Mouse (Mus musculus) heart, postnatal 14 days (tissue): Measurements from ENCODE around the gene Zc2hc1c. TPM values are rescaled to one million over a fixed set of nuclear protein-coding genes. Genes with fewer than 3 reads are reported as not detected.

Source experiments
- DNase-seq, 2 experiments: peaks; one replicate each; pipeline ENCODE4 v3.0.0; 2021 to 2022
- intact Hi-C: fragments of 180-260 bp; cut with DNase I; formaldehyde crosslinking; loops from one replicate; pipeline ENCODE4 v1.15.1; 2025
- long read RNA-seq, 2 experiments: library from polyadenylated mRNA; stranded (forward); transcript quantifications; one replicate each; pipeline ENCODE4 v2.0.0; 2021
- total RNA-seq, 2 experiments: library from RNA; stranded (reverse); gene quantifications; 2 replicates each; pipeline ENCODE4 v1.2.3; 2021

Zc2hc1c gene
- 1 to 10 TPM; 1.5 to 2.2 TPM for total RNA-seq
- long read RNA-seq, experiment 1, full-length matches to known transcripts, result 5 of 6 reads
- long read RNA-seq, experiment 1, partial matches to known transcripts, result 1 of 6 reads
- long read RNA-seq, experiment 1, other reads (novel, unspliced or antisense), result 0 of 6 reads
- long read RNA-seq, experiment 2, full-length matches to known transcripts, result 5 of 5 reads
- long read RNA-seq, experiment 2, partial matches to known transcripts, result 0 of 5 reads
- long read RNA-seq, experiment 2, other reads (novel, unspliced or antisense), result 0 of 5 reads

GRCm38 (mm10) chr12:85288486-85289156 is at the start of gene Zc2hc1c:
TSS of gene Zc2hc1c (plus strand) at chr12:85288591.
- peak; percentile 91 for DNase-seq
- intact Hi-C loops, result loop anchor here (5.0 kb wide), 2 partner anchors 116 to 146 kb away; no protein-coding TSS in a partner anchor

- no peak for DNase-seq
- intact Hi-C loops, result no loop called here
Measured at GRCm38 (mm10) chr12:85252083-85252482, 36.3 kb upstream of the Zc2hc1c start.

GRCm38 (mm10) chr12:85256074-85256751 is 32.2 kb upstream of the Zc2hc1c start:
- DNase-seq, result peak in 1 of 2 experiments; percentile 26
- intact Hi-C loops, result no loop called here

- intact Hi-C loops, result no loop called here
- DNase-seq, result no peak
Measured at GRCm38 (mm10) chr12:85257008-85257639, 31.3 kb upstream of the Zc2hc1c start.

- DNase-seq, result peak in 1 of 2 experiments; percentile 22
- intact Hi-C loops, result no loop called here
Measured at GRCm38 (mm10) chr12:85262489-85262888, 25.9 kb upstream of the Zc2hc1c start.

- intact Hi-C loops, result no loop called here
- no peak for DNase-seq
Measured at GRCm38 (mm10) chr12:85263190-85263589, 25.2 kb upstream of the Zc2hc1c start.

GRCm38 (mm10) chr12:85264531-85264930 is 23.9 kb upstream of the Zc2hc1c start:
- DNase-seq, result no peak
- intact Hi-C loops, result no loop called here

GRCm38 (mm10) chr12:85264940-85265339 is 23.5 kb upstream of the Zc2hc1c start:
- DNase-seq, result no peak
- intact Hi-C loops, result loop anchor here (5.0 kb wide), 1 partner anchor 43 kb away; no protein-coding TSS in a partner anchor

GRCm38 (mm10) chr12:85266248-85266647 is 22.1 kb upstream of the Zc2hc1c start:
- no peak for DNase-seq
- intact Hi-C loops, result loop anchor here (2.0 to 5.0 kb wide), 2 partner anchors 15 to 44 kb away; no protein-coding TSS in a partner anchor

GRCm38 (mm10) chr12:85269821-85270220 is 18.6 kb upstream of the Zc2hc1c start:
- intact Hi-C loops, result loop anchor here (5.0 kb wide), 1 partner anchor 48 kb away; no protein-coding TSS in a partner anchor
- DNase-seq, result no peak

GRCm38 (mm10) chr12:85270319-85270718 is 18.1 kb upstream of the Zc2hc1c start, which contains the start of gene Mlh3:
TSS of gene Mlh3 (minus strand) at chr12:85270599.
- DNase-seq, result peak; percentile 85 to 86
- intact Hi-C loops, result no loop called here

GRCm38 (mm10) chr12:85271132-85271842 is 17.1 kb upstream of the Zc2hc1c start:
- intact Hi-C loops, result no loop called here
- DNase-seq, result no peak

- no peak for DNase-seq
- intact Hi-C loops, result no loop called here
Measured at GRCm38 (mm10) chr12:85271843-85272206, 16.6 kb upstream of the Zc2hc1c start.

GRCm38 (mm10) chr12:85273508-85273907 is 14.9 kb upstream of the Zc2hc1c start:
- DNase-seq, result peak; percentile 26 to 29
- intact Hi-C loops, result no loop called here

GRCm38 (mm10) chr12:85276273-85276672 is 12.1 kb upstream of the Zc2hc1c start:
- DNase-seq, result no peak

GRCm38 (mm10) chr12:85278919-85279318 is 9.5 kb upstream of the Zc2hc1c start:
- intact Hi-C loops, result loop anchor here (5.0 kb wide), 1 partner anchor 62 kb away; the partner anchor contains the start of gene Eif2b2

More at GRCm38 (mm10) chr12:85276273-85276672, 12.1 kb upstream of the Zc2hc1c start:
- intact Hi-C loops, result loop anchor here (5.0 kb wide), 1 partner anchor 59 kb away; the partner anchor contains the start of gene Eif2b2

GRCm38 (mm10) chr12:85279396-85280080 is 8.9 kb upstream of the Zc2hc1c start:
- no peak for DNase-seq
- intact Hi-C loops, result loop anchor here (2.0 to 5.0 kb wide), 2 partner anchors 13 to 62 kb away; partner anchors contain the start of gene Eif2b2

More at GRCm38 (mm10) chr12:85278919-85279318, 9.5 kb upstream of the Zc2hc1c start:
- no peak for DNase-seq

GRCm38 (mm10) chr12:85280105-85280844 is 8.1 kb upstream of the Zc2hc1c start:
- DNase-seq, result peak; percentile 97 to 99
- intact Hi-C loops, result loop anchor here (2.0 kb wide), 1 partner anchor 13 kb away; no protein-coding TSS in a partner anchor
